Mouse (Mus musculus) testis, adult 2 months (tissue): ENCODE data around the gene Lancl1. TPM values are rescaled to one million over a fixed set of nuclear protein-coding genes. Genes with fewer than 3 reads are reported as not detected.

Source experiments
- H3K27ac ChIP-seq: fragments of 200-500 bp; 2 replicates; pipeline ENCODE4 v1.5.1; 2012; ENCODE audit warnings: low read depth, low read length; ENCODE audit not compliant: control insufficient read depth, insufficient read depth
- H3K27me3 ChIP-seq: fragments of 200-500 bp; 2 replicates; pipeline ENCODE4 v1.6.1; 2012; ENCODE audit warnings: mild to moderate bottlenecking, low read length, moderate library complexity; ENCODE audit not compliant: control insufficient read depth, insufficient read depth
- H3K36me3 ChIP-seq: fragments of 200-500 bp; 2 replicates; pipeline ENCODE4 v1.6.1; 2012; ENCODE audit warnings: mild to moderate bottlenecking, low read length; ENCODE audit not compliant: control insufficient read depth, insufficient read depth
- H3K4me1 ChIP-seq: fragments of 200-500 bp; 2 replicates; pipeline ENCODE4 v1.6.1; 2012; ENCODE audit warnings: low read length; ENCODE audit not compliant: control insufficient read depth, insufficient read depth
- H3K4me3 ChIP-seq: fragments of 200-500 bp; 2 replicates; pipeline ENCODE4 v1.5.1; 2012; ENCODE audit warnings: low read depth, mild to moderate bottlenecking, low read length, moderate library complexity, mixed read lengths; ENCODE audit not compliant: control insufficient read depth
- CTCF ChIP-seq: fragments of 200-500 bp; IDR thresholded peaks from 2 replicates; pipeline ENCODE4 v1.5.1; 2012; ENCODE audit warnings: low read depth, mild to moderate bottlenecking, inconsistent platforms, low read length, moderate library complexity; ENCODE audit not compliant: control insufficient read depth, insufficient read depth, insufficient replicate concordance
- POLR2A ChIP-seq: fragments of 200-500 bp; IDR thresholded peaks from 2 replicates; pipeline ENCODE4 v1.6.1; 2012; ENCODE audit warnings: low read depth, mild to moderate bottlenecking, inconsistent platforms, low read length, moderate library complexity; ENCODE audit not compliant: control insufficient read depth
- polyA plus RNA-seq: library from polyadenylated mRNA; depleted of rRNA; stranded (reverse); fragments of >200 nt; gene quantifications from 2 replicates; pipeline ENCODE4 v1.2.3, GENCODE M21; 2012; rRNA removed

Lancl1 gene
- polyA plus RNA-seq, 1 experiment, result 787 TPM

DNA sequence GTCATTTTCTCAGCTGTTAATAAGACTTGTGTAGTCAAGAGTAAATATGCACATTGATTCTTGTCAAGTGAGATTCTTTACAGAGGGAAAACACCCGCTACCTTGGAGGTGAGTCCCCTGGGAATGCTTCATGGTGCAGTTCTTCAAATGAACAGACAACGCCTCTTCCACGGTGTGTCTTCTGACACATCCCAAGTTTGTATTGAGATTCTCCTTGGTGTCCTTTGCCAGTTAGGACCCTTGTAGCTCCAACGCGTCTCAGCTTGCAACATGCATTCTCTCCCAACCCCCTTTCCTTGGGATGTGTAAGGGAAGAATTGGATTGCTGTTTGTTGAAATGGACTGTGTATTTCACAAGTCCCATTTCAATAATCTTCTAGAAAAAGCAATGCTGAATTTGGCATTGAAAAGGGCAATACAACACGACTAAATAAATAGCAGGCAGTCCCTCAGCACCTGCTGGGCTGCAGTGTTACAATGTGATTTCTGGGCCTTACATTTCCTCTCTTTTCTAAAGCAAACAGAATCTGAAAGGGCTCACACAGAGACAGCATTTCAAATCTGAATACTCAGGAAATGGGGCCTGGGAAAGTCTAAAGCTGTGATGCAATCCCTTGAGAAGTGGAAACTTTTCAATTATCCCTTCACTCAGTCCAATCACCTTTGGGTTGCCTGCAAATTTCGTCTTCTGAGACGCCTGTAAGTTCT is 78.0 kb downstream of the Lancl1 start:
- Histone ChIP-seq H3K27me3 (no peaks in the 10 kb centered on the region), H3K36me3 (no peaks in the 10 kb centered on the region), H3K4me3 (no peak overlapping the region), H3K27ac (no peak overlapping the region), H3K4me1 (no peaks in the 10 kb centered on the region)
- TF ChIP-seq CTCF, result no peak
- TF ChIP-seq POLR2A, result no peak

DNA sequence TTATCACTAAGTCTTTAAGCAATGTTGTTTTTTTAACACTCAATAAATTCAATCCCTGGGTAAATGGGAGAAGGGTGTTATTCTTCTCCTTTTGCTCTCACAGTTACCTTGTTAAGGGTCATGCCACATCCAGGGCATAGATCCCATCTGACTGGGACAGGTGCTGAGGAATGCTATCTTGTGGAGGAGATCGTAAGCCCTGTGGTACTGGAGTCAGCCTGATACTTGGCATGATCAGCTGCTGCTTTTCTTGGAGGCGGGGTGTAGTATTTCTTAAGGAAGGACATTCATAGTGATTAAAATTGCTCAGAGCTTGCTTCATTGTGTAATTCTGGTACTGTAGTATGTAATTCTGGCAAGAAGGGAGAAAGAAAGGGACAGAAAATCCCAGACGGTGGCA is 81.3 kb downstream of the Lancl1 start:
- H3K27me3 ChIP-seq, result no peaks in the 10 kb centered on the region
- no peaks in the 10 kb centered on the region for H3K4me1 ChIP-seq
- no peaks in the 10 kb centered on the region for H3K36me3 ChIP-seq
- no peak overlapping the region for H3K4me3 ChIP-seq
- TF ChIP-seq CTCF, result no peak
- no peak for TF ChIP-seq POLR2A
- no peak overlapping the region for H3K27ac ChIP-seq

- H3K36me3 ChIP-seq, result no peaks in the 10 kb centered on the region
- H3K27me3 ChIP-seq, result no peaks in the 10 kb centered on the region
- H3K4me3 ChIP-seq, result no peak overlapping the region
- H3K27ac ChIP-seq, result no peak overlapping the region
- H3K4me1 ChIP-seq, result no peaks in the 10 kb centered on the region; the same call in 1 of the 2 replicates
- TF ChIP-seq CTCF (no peak), POLR2A (no peak)
Measured at GRCm38 (mm10) chr1:66951086-66951485, 87.6 kb downstream of the Lancl1 start.

Other genes starting within 250 kb of the Lancl1 start
- 13.1 and 16.3 TPM in 2 replicates for gene Kansl1l, start 221.3 kb downstream of the Lancl1 start, polyA plus RNA-seq
- gene Acadl, start 175.6 kb downstream of the Lancl1 start, polyA plus RNA-seq, result 4.5 and 5.3 TPM in 2 replicates
- gene Myl1, start 93.5 kb downstream of the Lancl1 start, polyA plus RNA-seq, result 0.37 and 0.65 TPM in 2 replicates
- gene Cps1, start 84.2 kb upstream of the Lancl1 start, polyA plus RNA-seq, result 0.20 and 0.25 TPM in 2 replicates